Mouse (Mus musculus) embryonic facial prominence, embryonic 11.5 days (tissue): ENCODE results near the gene Gm43064. TPM values are rescaled to one million over a fixed set of nuclear protein-coding genes. Genes with fewer than 3 reads are reported as not detected.
A peak's percentile ranks its signal among the peaks of the same experiment; 100 is the strongest.
"Not testable (repeated sequence)": the region's sequence is repeated elsewhere in the genome, so short reads cannot be mapped to it uniquely, and the experiment has no call there.

Experiments
- ATAC-seq: fragments of 200-750 bp; cut with Nextera tagmentation; replicated peaks from 2 replicates; pipeline ENCODE4 v1.8.0; 2017; ENCODE audit warnings: low read depth; ENCODE audit not compliant: insufficient number of reproducible peaks, low FRiP score, low TSS enrichment
- DNase-seq: peaks from one replicate; pipeline ENCODE4 v3.0.0-alpha.2; 2015; ENCODE audit warnings: low spot score
- H3K27ac ChIP-seq: fragments of 300-500 bp; sonication (generic); replicated peaks from 2 replicates; pipeline ENCODE4 v1.5.1; 2014; ENCODE audit warnings: mild to moderate bottlenecking, low read depth, low read length, control low read depth
- H3K27me3 ChIP-seq: fragments of 300-500 bp; sonication (generic); 2 replicates; pipeline ENCODE4 v1.6.1; 2014; ENCODE audit warnings: mild to moderate bottlenecking, low read length, moderate library complexity, mixed read lengths; ENCODE audit not compliant: control insufficient read depth, insufficient read depth
- H3K36me3 ChIP-seq: fragments of 300-500 bp; sonication (generic); replicated peaks from 2 replicates; pipeline ENCODE4 v1.6.1; 2014; ENCODE audit warnings: low read depth, mild to moderate bottlenecking, low read length, moderate library complexity, mixed read lengths; ENCODE audit not compliant: control insufficient read depth, insufficient read depth
- H3K4me1 ChIP-seq: fragments of 300-500 bp; sonication (generic); 2 replicates; pipeline ENCODE4 v1.6.1; 2014; ENCODE audit warnings: low read length, mixed read lengths; ENCODE audit not compliant: control insufficient read depth, insufficient read depth
- H3K4me2 ChIP-seq: fragments of 300-500 bp; sonication (generic); 2 replicates; pipeline ENCODE4 v1.6.1; 2014; ENCODE audit warnings: low read depth, mild to moderate bottlenecking, control low read depth, low read length, moderate library complexity
- H3K4me3 ChIP-seq: fragments of 300-500 bp; sonication (generic); 2 replicates; pipeline ENCODE4 v1.5.1; 2014; ENCODE audit warnings: low read depth, low read length, control low read depth
- H3K9ac ChIP-seq: fragments of 300-500 bp; sonication (generic); replicated peaks from 2 replicates; pipeline ENCODE4 v1.6.1; 2014; ENCODE audit warnings: mild to moderate bottlenecking, control low read depth, low read length
- H3K9me3 ChIP-seq: fragments of 300-500 bp; sonication (generic); replicated peaks from 2 replicates; pipeline ENCODE4 v1.6.1; 2016; ENCODE audit warnings: mild to moderate bottlenecking, low read length, inconsistent platforms, mixed read lengths; ENCODE audit not compliant: control insufficient read depth
- WGBS: fragments of 180-500 bp; shearing (Covaris S2); extraction: QIAGEN DNeasy Blood & Tissue Kit; methylation state at CpG from one replicate; pipeline ENCODE4 v1.1.7; 2014; 5-methylcytosine and 5-hydroxymethylcytosine counted together
- polyA plus RNA-seq: library from polyadenylated mRNA; unstranded; fragments of >200 nt; fragmentation: Nextera tagmentation; extraction: Ambion mirVana; gene quantifications from 2 replicates; pipeline ENCODE4 v1.2.1, GENCODE M21; 2014

Gene Gm43064
- polyA plus RNA-seq, 1 experiment from 2014 or later = not detected

DNA sequence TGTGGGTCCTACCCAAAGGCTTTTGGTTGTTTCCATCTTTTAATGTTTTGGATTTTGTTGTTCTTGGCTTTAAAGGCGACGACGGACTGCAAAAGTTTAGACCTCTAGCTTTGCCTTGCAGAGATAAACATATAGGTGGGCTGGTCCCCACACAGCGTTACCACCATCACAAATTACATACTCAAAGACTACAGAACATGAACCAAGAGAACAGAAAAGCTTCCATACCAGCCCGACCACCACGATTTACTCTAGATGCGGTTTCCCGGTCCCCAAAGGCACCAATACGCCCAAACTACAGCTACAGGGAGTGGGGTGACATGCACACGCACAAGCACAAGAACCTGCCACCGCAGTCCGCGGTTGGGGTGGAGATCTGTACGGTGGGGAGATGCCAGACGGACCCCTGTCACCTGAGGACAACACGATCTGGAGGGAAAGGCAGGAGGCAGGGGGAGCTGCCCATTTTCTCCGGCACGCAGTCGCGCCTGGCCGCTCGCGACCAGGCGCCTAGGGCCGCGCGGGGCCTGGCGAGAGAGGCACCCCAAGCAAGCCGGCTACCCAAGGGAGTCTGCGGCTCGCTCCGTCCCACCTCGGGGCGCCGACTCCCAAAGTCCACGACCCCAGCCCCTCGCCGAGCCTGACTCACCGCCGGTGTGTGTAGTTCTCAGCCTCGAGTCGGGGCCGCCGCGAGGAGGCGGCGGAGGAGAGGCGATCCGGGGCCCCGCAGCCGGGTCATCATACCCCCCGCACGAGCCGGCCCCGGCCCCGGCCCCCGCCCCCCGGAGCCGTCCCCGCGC is 18.8 kb upstream of the Gm43064 start:
- Histone ChIP-seq H3K9ac (peak overlapping the region; percentile 96), H3K4me3 (peak overlapping the region; percentile 97), H3K4me2 (peak overlapping the region; percentile 78), H3K9me3 (no peaks in the 10 kb centered on the region), H3K4me1 (no peaks in the 10 kb centered on the region), H3K27me3 (no peaks in the 10 kb centered on the region), H3K36me3 (no peaks in the 10 kb centered on the region), H3K27ac (peak overlapping the region; percentile 75)
- WGBS = 0% methylated on average over 51 of the region's 61 CpGs
- peak; percentile 37 for DNase-seq
- peak; percentile 86 for ATAC-seq

GRCm38 (mm10) chr3:103791230-103792110 is 17.9 kb upstream of the Gm43064 start, which contains the start of gene Hipk1:
Gene Hipk1, minus strand, starts transcription at chr3:103791563.
- Histone ChIP-seq H3K9me3 (no peaks in the 10 kb centered on the region), H3K4me3 (peak within 1 kb of the TSS; percentile 97), H3K4me2 (peak within 1 kb of the TSS; percentile 78), H3K9ac (peak within 1 kb of the TSS; percentile 96), H3K27me3 (no peaks in the 10 kb centered on the region), H3K27ac (peak within 1 kb of the TSS; percentile 75), H3K4me1 (no peaks in the 10 kb centered on the region), H3K36me3 (no peaks in the 10 kb centered on the region)
- WGBS = 11% methylated on average over 41 of the region's 49 CpGs
- DNase-seq (peak; percentile 94), ATAC-seq (peak; percentile 94)

DNA sequence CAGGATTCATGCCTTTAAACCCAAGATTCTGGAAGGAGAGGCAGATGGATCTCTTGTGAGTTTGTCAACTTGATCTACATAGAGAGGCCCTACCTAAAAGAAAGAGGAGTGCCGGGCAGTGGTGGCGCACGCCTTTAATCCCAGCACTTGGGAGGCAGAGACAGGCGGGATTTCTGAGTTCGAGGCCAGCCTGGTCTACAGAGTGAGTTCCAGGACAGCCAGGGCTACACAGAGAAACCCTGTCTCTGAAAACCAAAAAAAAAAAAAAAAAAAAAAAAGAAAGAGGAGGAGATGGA is 17.3 kb upstream of the Gm43064 start:
- not testable (repeated sequence) for H3K4me3 ChIP-seq

GRCm38 (mm10) chr3:103792566-103792965 is 16.8 kb upstream of the Gm43064 start:
- WGBS = 67% methylated on average over 1 of the region's 1 CpGs
- no peaks in the 10 kb centered on the region for H3K36me3 ChIP-seq

More for the DNA sequence above, 17.3 kb upstream of the Gm43064 start:
- H3K27ac ChIP-seq, DNase-seq, ATAC-seq, H3K27me3 ChIP-seq, H3K36me3 ChIP-seq, H3K4me2 ChIP-seq, H3K9ac ChIP-seq, H3K4me1 ChIP-seq, H3K9me3 ChIP-seq: not testable (repeated sequence)
- whole genome bisulfite sequencing = 81% methylated on average over 5 of the region's 5 CpGs

DNA sequence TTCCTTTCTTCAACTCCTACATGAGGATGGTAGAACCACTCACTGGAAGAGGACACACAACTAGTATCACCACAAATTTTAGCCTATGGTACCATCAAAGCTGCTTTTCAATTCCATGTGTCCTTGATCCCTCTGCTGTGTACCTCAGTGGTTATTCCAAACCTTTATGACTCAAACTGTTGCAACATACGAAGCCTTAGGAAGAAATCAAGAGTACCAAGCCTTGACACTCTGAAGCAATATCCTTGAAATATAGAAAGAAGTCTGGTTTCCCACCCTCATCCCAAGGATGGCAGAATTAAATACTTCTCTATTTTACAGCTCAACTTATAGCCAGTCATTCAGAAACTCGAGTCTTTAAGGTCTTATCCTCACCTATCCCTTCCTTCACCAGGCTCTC is 13.0 kb upstream of the Gm43064 start:
- H3K9ac ChIP-seq = no peak overlapping the region
- H3K9me3 ChIP-seq = no peaks in the 10 kb centered on the region
- no peaks in the 10 kb centered on the region for H3K27me3 ChIP-seq
- H3K27ac ChIP-seq = no peak overlapping the region
- no peak overlapping the region for H3K4me3 ChIP-seq
- ATAC-seq (no peak), DNase-seq (no peak)
- H3K4me2 ChIP-seq = no peak overlapping the region
- no peaks in the 10 kb centered on the region for H3K36me3 ChIP-seq
- 61% methylated on average over 2 of the region's 2 CpGs for WGBS
- H3K4me1 ChIP-seq = no peaks in the 10 kb centered on the region

More at GRCm38 (mm10) chr3:103792566-103792965, 16.8 kb upstream of the Gm43064 start:
- Histone ChIP-seq H3K9ac (no peak overlapping the region), H3K27me3 (no peaks in the 10 kb centered on the region), H3K9me3 (no peaks in the 10 kb centered on the region), H3K4me1 (no peaks in the 10 kb centered on the region), H3K4me2 (no peak overlapping the region), H3K4me3 (no peak overlapping the region), H3K27ac (no peak overlapping the region)
- ATAC-seq (no peak), DNase-seq (no peak)

DNA sequence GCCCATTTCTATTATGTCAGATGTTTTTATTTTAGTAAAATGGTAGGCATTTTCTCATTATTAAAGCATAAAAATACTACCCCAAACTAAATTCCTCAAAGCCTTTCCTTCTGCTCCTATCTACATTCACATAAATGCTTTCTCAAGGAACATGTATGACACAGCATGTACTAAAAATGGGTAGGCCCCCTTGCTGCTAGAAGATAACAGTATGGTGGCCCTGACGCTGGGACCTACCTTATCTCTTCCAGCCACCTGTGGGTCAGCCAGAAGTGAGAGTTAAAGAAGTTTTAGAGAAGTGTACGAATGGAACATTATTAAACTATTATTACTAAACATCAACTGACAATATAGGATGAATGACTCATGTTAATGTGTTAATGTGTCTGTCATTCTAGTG is 9.9 kb upstream of the Gm43064 start:
- 86% methylated on average over 2 of the region's 2 CpGs for WGBS
- H3K9me3 ChIP-seq = no peaks in the 10 kb centered on the region
- no peak for ATAC-seq
- H3K4me3 ChIP-seq = no peak overlapping the region
- no peak overlapping the region for H3K27ac ChIP-seq
- H3K4me1 ChIP-seq = no peaks in the 10 kb centered on the region
- no peaks in the 10 kb centered on the region for H3K27me3 ChIP-seq
- no peak overlapping the region for H3K4me2 ChIP-seq
- H3K36me3 ChIP-seq = no peaks in the 10 kb centered on the region
- no peak overlapping the region for H3K9ac ChIP-seq
- DNase-seq = no peak

DNA sequence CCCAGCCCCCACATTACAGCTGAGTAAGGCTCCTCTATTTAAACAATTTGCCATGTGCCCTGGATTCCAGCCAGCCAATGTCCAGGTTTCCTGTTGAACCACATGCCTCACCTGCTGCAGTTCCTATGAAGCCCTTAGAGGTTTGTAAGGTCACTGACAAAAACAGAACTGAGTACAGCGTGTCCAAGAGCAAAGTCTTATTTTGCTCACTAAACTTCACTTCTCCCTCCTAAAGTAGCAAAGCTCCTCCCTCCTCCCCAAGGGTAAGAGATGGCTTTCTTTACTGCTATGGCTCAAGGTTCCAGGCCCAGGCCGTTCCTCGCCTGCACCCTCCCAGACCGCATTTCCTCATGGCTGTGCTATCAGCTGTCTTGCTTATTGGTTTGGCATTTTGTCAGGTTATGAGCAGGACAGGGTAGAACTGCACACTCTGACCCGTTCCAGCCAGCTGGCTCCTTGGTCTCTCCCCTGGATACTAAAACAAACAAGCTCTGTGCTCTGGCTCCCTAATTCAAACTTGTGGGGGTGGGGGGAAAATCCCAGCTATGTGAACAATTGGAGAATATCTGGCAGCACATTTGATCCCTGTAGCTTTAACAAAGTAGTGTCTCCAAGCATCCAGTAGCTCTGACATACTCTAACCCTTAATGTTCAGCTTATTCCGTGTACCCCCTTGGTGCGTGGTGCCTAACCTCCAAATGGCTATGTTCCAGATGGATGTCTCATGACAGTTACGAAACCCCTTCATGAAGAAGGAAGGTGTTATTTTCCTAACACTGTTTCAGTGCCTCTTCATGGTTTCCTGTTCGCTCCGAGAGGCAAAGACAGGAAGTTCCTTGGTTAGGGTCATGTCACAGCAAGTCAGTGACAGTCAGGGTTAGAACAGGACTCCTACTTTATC is 7.5 kb upstream of the Gm43064 start:
- H3K4me2 ChIP-seq = no peak overlapping the region
- no peak overlapping the region for H3K27ac ChIP-seq
- DNase-seq (no peak), ATAC-seq (no peak)
- H3K36me3 ChIP-seq = peaks cover 2% of the 10 kb centered on the region; the same call in 1 of the 2 replicates
- no peaks in the 10 kb centered on the region for H3K27me3 ChIP-seq
- H3K9ac ChIP-seq = no peak overlapping the region
- WGBS = 69% methylated on average over 10 of the region's 10 CpGs
- no peaks in the 10 kb centered on the region for H3K9me3 ChIP-seq
- H3K4me3 ChIP-seq = no peak overlapping the region
- no peaks in the 10 kb centered on the region for H3K4me1 ChIP-seq
